Mouse (Mus musculus) brain, adult 2 months (tissue): ENCODE data around the gene Parp9.
"Not testable (repeated sequence)": the region's sequence is repeated elsewhere in the genome, so short reads cannot be mapped to it uniquely, and the experiment has no call there.

ENCODE experiments used
- DNase-seq: peaks from one replicate; pipeline ENCODE4 v3.0.0; 2011; ENCODE audit warnings: low read depth, low spot score

Parp9 gene

GRCm38 (mm10) chr16:35924341-35924740, 13.9 kb upstream of the Parp9 start:
- no peak for DNase-seq

DNA sequence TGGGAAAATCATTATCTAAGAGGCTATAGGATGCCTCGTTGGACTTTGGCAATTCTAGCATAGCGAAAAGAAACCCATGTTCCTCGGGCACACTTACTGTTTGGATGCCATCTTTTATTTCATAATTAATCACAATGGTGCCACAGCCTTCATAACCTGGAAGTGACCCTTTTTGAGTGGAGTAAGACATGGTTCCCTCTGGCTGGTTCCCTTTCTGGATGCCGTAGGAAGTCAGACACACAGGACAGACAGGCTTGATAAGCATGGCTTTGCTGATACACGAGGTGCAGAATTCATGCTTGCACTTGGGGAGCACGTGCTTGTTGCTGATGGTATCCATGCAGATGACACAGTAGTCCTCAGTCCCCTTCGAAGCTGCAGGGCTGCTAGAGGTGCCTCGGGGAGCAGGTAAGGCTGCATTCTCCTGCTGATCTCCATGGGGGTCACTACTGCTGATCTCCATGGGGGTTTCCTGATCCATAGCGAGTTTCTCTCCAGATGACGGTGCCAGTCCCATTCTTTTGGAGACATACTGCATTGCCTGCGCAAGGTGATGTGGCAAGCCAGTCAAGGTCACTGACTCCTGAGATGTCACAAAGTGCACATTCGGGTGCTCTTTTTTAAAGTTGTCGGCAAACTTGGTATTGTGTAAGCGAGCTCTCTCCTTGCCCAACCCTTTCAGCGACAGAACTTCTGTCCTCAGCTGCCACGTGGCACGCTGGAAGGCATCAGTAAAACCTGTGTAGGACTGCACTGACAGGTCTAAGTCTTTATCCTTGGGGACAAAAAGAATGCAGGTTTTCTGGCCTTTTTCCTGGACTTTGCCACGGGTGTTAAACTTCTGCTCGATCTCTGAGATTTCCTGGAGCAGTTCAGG, 5.9 kb upstream of the Parp9 start:
- DNase-seq: no peak

DNA sequence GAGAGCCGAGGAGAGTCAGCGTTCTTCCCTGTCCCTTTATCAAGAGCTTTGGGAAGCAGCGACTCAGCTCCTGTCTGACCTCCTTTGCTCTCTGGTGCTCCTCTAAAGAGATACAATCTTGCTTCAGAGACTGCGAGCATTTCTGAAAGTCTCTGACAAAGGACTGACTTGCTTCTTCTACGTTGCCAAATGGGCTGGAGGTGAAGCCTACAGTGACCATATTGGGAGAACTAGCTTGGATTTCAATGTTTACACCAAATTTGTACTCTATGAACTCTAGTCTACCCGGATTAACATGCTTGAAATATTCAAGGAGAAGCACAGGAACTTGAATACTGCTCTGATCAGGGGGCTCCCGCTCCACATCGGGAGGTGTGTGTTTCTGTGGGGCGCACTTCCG, 5.1 kb upstream of the Parp9 start:
- DNase-seq: no peak

- DNase-seq: no peak
Observed at GRCm38 (mm10) chr16:35939261-35939660, 991 bp downstream of the Parp9 start.

DNA sequence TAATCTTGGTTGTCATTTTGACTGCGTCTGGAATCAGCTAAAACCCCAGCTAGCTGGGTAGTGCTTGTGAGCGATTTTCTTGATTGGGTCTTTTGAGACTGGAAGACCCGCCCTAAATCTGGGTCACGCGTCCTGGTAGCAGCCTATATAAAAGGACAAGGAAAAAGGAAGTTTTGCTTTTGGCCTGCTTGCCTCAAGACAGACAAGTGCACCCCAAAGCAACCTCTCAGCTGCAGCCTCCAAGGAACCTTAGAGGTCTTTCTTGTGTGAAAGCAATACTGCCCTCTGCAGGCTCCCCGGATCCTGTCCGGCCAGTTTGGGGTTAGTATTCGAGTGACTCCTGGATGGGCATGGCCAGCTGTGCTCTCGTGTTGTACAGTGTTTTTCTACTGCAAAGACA, 1.4 kb downstream of the Parp9 start:
- peak; percentile 85 for DNase-seq

GRCm38 (mm10) chr16:35941382-35941781, 3.1 kb downstream of the Parp9 start:
- no peak for DNase-seq

GRCm38 (mm10) chr16:35949264-35949663, 11.0 kb downstream of the Parp9 start:
- DNase-seq: no peak

DNA sequence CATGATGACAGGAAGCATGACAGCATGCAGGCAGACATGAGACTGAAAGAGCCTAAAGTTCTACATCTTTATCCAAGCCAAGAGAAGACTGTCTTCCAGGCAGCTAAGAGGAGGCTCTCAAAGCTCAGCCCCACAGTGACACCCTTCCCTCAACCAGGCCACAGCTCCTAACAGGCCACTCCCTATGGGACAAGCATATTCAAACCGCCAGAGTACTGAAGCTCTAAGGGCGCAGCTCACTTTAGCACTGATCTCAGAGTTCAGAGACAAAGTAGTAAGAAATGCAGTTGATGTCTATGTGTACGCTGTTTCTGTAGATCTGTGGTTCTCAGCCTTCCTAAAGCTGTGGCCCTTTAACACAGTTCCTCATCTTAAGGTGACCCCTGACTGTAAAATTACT, 12.9 kb downstream of the Parp9 start:
- no peak for DNase-seq

- no peak for DNase-seq
Observed at GRCm38 (mm10) chr16:35952628-35953130, 14.4 kb downstream of the Parp9 start.

DNA sequence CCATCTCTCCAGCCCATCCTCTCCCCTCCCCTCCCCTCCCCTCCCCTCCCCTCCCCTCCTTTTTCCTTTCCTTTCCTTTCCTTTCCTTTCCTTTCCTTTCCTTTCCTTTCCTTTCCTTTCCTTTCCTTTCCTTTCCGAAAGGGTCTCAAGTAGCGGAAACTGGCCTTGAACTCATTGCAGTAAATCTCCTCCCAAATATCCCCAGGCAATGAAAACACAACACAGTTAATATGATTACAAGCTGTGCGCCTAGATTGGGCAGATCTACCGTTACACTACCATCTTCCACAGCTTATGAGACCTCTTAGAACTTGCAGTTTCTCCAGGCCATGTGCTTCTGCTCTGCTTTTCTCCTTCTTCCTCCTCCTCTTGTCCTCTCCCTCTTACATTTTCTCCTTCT, 27.7 kb downstream of the Parp9 start:
- not testable (repeated sequence) for DNase-seq

GRCm38 (mm10) chr16:35966411-35967115, 28.3 kb downstream of the Parp9 start:
- no peak for DNase-seq

DNA sequence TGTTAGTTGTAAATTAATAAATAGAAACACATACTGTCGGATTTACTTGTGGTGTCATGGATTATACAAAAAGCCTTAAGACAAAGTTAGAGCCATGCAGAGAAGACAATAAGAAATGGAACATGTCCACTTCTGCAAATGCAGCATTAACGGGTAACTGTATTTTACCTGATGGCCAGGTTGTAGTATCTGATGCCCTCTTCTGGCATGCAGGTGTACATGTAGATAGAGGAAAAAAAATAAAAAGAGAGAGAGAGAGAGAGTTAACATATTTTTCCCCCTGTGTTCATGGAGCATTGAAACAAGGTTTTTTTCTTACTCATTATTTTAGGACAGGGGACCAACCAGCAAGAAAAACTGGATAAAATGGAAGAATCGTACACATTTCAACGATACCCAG, 29.0 kb downstream of the Parp9 start:
- no peak for DNase-seq

DNA sequence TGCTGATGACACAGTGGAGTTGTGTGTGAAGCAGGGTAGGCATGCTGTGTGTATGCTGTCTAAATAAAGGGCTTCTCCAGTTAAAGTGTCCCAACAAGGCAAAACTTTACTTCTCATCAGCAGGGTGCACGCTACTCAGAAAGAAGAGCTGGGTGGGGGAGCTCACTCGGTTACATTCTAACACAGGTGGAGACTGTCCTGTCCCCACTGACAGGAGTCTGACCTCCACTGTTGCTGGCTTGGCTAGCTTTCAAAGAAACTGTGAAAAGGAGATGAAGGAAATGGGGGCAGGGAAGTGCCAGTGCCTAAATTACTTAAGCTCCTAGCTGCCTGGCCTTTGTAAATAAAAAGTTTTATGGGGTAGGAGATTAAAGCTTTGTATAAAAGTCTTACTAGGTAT, 29.9 kb downstream of the Parp9 start:
- no peak for DNase-seq

- no peak for DNase-seq
Observed at GRCm38 (mm10) chr16:35974021-35974420, 35.8 kb downstream of the Parp9 start.

GRCm38 (mm10) chr16:35978450-35978849, 40.2 kb downstream of the Parp9 start, which contains the start of gene Kpna1:
Kpna1 (plus strand) TSS chr16:35978750.
- not testable (repeated sequence) for DNase-seq

DNA sequence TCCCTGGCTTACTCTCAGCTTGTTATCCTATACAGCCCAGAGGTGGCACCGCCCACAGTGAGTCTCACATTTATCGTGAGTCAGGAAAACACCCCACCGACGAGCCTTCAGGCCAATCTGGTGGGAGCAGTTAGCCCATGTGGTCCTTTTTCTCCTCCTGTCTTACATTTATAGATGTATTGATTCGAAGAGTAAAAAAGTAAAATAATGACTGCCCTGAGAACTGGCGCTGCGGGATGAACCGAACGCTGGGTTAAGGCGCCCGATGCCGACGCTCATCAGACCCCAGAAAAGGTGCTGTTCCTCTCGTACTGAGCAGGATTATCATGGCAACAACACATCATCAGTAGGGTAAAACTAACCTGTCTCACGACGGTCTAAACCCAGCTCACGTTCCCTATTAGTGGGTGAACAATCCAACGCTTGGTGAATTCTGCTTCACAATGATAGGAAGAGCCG, 43.1 kb downstream of the Parp9 start:
- DNase-seq: peak; percentile 100

- DNase-seq: no peak
Observed at GRCm38 (mm10) chr16:35982506-35982901, 44.2 kb downstream of the Parp9 start.

GRCm38 (mm10) chr16:35982902-35983516, 44.7 kb downstream of the Parp9 start:
- DNase-seq: peak; percentile 94

DNA sequence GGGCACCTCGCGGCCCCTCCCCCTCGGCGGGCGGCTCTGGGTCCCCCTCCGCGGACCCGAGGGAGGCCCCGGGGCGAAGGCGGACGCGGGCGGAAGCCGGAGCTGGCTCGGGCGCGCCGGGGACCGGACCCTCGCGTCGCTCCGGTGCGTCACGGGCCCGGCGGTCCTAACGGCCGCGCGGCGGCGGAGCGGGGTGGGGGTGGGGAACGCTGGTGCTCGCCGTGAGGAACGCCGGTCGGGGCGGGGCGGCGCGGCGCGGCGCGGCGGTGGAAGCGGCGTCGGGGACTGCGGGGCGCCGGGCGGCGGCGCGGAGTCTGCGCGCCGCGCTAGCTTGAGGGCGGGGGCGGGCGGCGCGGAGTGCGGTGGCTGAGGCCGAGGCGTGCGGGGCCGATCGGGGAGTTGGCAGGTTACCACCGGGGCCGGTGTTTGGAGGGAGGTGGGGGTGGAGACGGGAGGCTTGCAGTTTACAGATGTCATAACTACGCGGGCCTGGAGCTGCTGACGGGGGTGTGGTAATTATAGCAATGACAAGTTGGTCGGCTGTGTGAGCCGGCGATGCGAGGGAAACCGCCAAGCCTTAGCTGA, 45.3 kb downstream of the Parp9 start:
- peak; percentile 83 for DNase-seq

DNA sequence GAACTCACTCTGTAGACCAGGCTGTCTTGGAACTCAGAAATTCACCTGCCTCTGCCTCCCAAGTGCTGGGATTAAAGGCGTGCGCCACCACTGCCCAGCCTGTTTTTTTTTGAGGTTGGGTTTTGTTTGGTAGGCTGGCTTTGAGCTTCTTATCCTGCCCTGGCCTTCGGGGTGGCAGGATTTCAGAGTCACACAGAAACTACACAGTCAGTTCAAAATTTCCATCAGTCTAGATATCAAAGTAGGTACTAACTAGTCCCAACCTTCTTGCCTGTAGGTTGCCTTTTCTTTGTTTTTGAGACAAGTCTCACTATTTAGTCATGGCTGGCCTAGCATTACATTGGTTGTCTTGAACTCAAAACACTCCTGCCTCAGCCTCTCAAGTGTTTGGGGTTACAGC, 46.2 kb downstream of the Parp9 start:
- no peak for DNase-seq

DNA sequence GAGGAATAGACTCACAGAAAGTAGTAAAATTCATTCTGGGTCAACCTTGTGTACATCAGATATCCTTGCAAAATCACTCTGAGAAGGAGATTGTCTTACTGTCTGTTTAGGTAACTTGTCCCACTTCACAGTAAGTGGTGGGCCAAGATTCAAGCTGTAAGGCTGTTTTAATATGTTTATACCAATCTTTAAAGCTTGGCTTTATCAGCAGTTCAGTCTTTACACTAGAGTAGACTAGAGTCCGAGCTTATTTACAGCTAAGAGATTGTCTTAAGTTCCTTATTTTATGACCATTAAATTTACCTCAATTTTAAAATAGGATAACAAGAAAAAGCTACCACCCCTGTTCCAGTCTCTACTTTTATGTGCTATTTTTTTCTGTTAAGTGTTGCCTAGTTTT, 49.7 kb downstream of the Parp9 start:
- no peak for DNase-seq

DNA sequence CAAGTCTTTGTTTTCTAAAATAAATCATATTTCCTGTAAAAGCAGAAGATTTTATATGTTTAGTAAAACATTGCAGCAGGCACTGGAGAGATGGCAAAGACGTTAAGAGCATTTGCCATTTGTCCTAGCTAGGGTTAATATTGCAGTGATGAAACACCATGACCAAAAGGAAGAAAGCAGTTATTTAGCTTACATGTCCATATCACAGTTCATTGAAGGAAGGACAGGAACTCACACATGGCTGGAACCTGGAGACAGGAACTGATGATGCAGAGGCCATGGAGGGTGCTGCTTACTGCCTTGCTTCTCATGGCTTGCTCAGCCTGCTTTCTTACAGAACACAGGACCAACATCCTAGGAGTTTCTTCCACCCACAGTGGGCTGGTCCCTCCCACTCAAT, 54.1 kb downstream of the Parp9 start:
- peak; percentile 12 for DNase-seq
